Mouse (Mus musculus): Measurements from ENCODE around the gene Stk40. TPM values are rescaled to one million over a fixed set of nuclear protein-coding genes. Genes with fewer than 3 reads are reported as not detected.

Gene Stk40
- total and polyA plus RNA-seq, 2 experiments from 2014 or later, result 16.9 to 21.2 TPM

DNA sequence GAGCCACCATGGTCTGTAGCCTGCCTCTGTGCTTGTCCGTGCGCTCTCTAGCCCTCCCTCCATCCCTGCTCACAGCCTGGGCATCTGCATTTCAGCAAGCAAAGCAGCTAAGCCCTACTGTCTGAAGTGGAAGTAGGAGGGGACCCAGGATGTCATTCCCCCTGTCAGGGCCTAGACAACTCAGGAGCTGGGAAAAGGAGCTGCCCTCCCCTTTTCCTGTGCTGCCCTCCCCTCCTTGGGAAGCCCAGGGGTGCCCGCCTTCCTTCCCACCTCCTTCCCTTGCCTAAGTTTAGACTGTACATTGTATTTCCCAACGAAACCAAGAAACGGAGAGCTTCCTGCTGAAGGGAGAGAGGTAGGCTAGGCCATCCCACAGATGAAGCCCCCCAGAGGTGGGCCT is 37.3 kb downstream of the Stk40 start:
- TF ChIP-seq CTCF (IDR thresholded peaks at IDR 0.05), result no peak
- 77% methylated on average over 5 of the region's 5 CpGs for WGBS
- H3K4me1 ChIP-seq (ENCODE audit: insufficient read depth, low read length), result no peaks in the 10 kb centered on the region
- no peaks in the 10 kb centered on the region for H3K9me3 ChIP-seq (ENCODE audit: low read length)
- H3K36me3 ChIP-seq (ENCODE audit: insufficient read depth, low read length), result peaks cover 36% of the 10 kb centered on the region
- no peak overlapping the region for H3K4me2 ChIP-seq (ENCODE audit: low read depth, low read length, poor library complexity, severe bottlenecking)
- H3K27ac ChIP-seq (ENCODE audit: low read depth, low read length), result no peak overlapping the region
- H3K9ac ChIP-seq (replicated peaks; ENCODE audit: low read length, poor library complexity, severe bottlenecking), result no peak overlapping the region
- no peak overlapping the region for H3K4me3 ChIP-seq (ENCODE audit: low read depth, low read length)
- DNase-seq (ENCODE audit: low spot score) (no peak), ATAC-seq (ENCODE audit: low FRiP score) (no peak)
- no peaks in the 10 kb centered on the region for H3K27me3 ChIP-seq (ENCODE audit: insufficient read depth, low read length)

DNA sequence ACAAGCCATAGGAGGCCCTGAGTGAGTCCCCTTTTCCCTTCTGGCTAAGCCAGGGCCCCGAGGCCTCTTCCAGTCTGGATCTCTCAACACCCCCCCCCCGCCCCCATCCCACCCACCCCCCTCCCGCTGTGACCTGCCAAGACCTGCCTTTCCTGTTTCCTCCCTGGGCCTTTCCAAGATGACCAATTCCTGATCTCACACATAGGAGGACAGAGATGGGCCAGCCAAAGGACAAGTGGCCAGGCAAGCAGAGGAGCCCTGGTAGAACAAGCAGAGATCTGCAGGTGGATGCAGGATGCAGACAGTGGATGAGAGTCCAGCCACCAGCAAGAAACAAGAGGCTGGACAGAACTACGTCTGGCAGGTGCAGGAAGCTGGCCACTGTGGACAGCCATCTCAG is 41.6 kb downstream of the Stk40 start:
- H3K4me2 ChIP-seq (ENCODE audit: low read depth, low read length, poor library complexity, severe bottlenecking), result no peak overlapping the region
- H3K9ac ChIP-seq (replicated peaks; ENCODE audit: low read length, poor library complexity, severe bottlenecking), result no peak overlapping the region
- H3K9me3 ChIP-seq (ENCODE audit: low read length), result no peaks in the 10 kb centered on the region
- H3K4me1 ChIP-seq (ENCODE audit: insufficient read depth, low read length), result peaks cover 4% of the 10 kb centered on the region; the same call in 1 of the 2 replicates
- H3K4me3 ChIP-seq (ENCODE audit: low read depth, low read length), result no peak overlapping the region
- H3K36me3 ChIP-seq (ENCODE audit: insufficient read depth, low read length), result no peaks in the 10 kb centered on the region
- ATAC-seq (ENCODE audit: low FRiP score), result no peak
- H3K27ac ChIP-seq (ENCODE audit: low read depth, low read length), result no peak overlapping the region
- no peak for TF ChIP-seq CTCF (IDR thresholded peaks at IDR 0.05)
- DNase-seq (ENCODE audit: low spot score), result no peak
- WGBS, result 51% methylated on average over 4 of the region's 4 CpGs
- H3K27me3 ChIP-seq (ENCODE audit: insufficient read depth, low read length), result peaks cover 29% of the 10 kb centered on the region

DNA sequence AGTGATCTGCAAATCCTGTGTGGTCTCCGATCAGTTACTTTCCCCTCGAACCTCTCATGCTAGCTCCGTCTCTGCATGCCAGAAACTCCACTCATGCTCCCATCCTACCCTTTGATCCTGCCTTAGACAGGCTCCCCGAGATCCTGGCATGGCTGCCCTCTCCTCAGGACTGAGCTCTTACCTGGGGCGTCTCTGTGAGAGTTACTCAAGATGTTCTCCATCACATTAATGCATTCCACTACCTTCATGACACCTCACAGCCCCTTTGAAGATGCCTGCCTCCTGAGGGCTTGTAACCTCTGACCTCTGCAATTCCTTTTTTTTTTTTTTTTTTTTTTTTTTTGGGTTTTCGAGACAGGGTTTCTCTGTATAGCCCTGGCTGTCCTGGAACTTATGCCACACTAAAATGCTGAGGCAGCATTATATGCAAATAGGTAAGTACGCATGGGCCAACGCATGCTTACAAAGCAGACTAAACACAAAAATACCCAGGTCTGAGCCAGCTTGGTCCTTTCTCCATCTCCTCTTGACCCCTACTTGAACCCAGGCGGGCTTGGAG is 43.3 kb downstream of the Stk40 start:
- Histone ChIP-seq H3K36me3 (ENCODE audit: insufficient read depth, low read length) (no peaks in the 10 kb centered on the region), H3K27me3 (ENCODE audit: insufficient read depth, low read length) (peaks cover 29% of the 10 kb centered on the region), H3K9me3 (ENCODE audit: low read length) (no peaks in the 10 kb centered on the region), H3K4me2 (ENCODE audit: low read depth, low read length, poor library complexity, severe bottlenecking) (no peak overlapping the region), H3K4me1 (ENCODE audit: insufficient read depth, low read length) (peaks cover 4% of the 10 kb centered on the region; the same call in 1 of the 2 replicates), H3K4me3 (ENCODE audit: low read depth, low read length) (no peak overlapping the region), H3K9ac (replicated peaks; ENCODE audit: low read length, poor library complexity, severe bottlenecking) (no peak overlapping the region), H3K27ac (ENCODE audit: low read depth, low read length) (no peak overlapping the region)
- 62% methylated on average over 9 of the region's 9 CpGs for WGBS
- ATAC-seq (ENCODE audit: low FRiP score) (no peak), DNase-seq (ENCODE audit: low spot score) (no peak)
- no peak for TF ChIP-seq CTCF (IDR thresholded peaks at IDR 0.05)

- peak within 1 kb of the TSS; percentile 37 for H3K4me3 ChIP-seq (ENCODE audit: low read depth, low read length)
- peaks cover 29% of the 10 kb centered on the region for H3K27me3 ChIP-seq (ENCODE audit: insufficient read depth, low read length)
- no peaks in the 10 kb centered on the region for H3K9me3 ChIP-seq (ENCODE audit: low read length)
- peak within 1 kb of the TSS; percentile 33; the same call in 1 of the 2 replicates for H3K9ac ChIP-seq (replicated peaks; ENCODE audit: low read length, poor library complexity, severe bottlenecking)
- H3K27ac ChIP-seq (ENCODE audit: low read depth, low read length), result no peak within 1 kb of the TSS
- ATAC-seq (ENCODE audit: low FRiP score), result no peak
- no peak for TF ChIP-seq CTCF (IDR thresholded peaks at IDR 0.05)
- peak; percentile 33 for DNase-seq (ENCODE audit: low spot score)
- H3K36me3 ChIP-seq (ENCODE audit: insufficient read depth, low read length), result no peaks in the 10 kb centered on the region
- 5% methylated on average over 23 of the region's 24 CpGs for WGBS
- H3K4me2 ChIP-seq (ENCODE audit: low read depth, low read length, poor library complexity, severe bottlenecking), result peak within 1 kb of the TSS; percentile 66
- peaks cover 4% of the 10 kb centered on the region; the same call in 1 of the 2 replicates for H3K4me1 ChIP-seq (ENCODE audit: insufficient read depth, low read length)
Observed at GRCm38 (mm10) chr4:126147533-126148160, 43.9 kb downstream of the Stk40 start, which contains the start of gene Eva1b. TSS of gene Eva1b (plus strand) at chr4:126147744.

DNA sequence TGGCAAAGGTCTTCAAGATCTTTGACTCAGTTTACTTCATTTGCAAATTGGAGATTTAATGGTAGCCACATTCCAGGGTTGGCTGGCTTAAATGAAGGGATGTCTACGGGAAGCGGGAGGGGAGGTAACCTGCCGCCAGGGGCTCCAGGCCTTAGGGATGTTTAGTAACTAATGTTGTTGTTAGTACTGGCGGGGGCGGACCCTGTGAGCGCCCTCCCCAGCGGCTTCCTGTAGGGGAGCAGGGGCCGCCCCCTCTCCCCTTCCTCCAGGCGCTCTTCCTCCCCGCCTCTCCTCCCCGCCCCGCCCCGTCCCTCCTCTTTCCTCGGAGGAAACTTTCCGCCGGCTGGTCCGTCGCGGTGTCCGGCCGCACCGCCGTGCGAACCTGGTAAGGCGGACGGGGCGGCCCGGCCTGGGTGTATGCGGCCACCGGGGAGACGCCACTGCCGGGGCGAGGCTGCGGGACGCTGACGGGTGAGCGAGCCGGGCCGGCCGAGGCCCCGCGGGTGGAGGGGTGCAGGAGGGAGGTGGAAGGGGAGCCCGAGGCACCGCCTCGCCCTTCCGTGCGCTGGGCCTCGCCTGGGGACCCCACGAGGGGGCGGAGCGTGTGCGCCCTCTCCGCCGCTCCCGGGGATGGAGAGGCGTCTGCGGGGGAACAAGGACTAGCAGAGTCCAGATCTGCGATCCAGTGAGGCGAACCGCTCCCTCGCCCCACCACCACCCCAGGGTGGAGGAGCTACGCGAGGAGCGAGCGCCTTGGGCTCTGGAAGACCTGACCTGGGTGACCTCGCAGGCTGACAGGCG is 44.6 kb downstream of the Stk40 start:
- ATAC-seq (ENCODE audit: low FRiP score) (no peak), DNase-seq (ENCODE audit: low spot score) (no peak)
- no peak overlapping the region for H3K27ac ChIP-seq (ENCODE audit: low read depth, low read length)
- peaks cover 4% of the 10 kb centered on the region; the same call in 1 of the 2 replicates for H3K4me1 ChIP-seq (ENCODE audit: insufficient read depth, low read length)
- peak overlapping the region; percentile 37 for H3K4me3 ChIP-seq (ENCODE audit: low read depth, low read length)
- H3K9me3 ChIP-seq (ENCODE audit: low read length), result no peaks in the 10 kb centered on the region
- no peaks in the 10 kb centered on the region for H3K36me3 ChIP-seq (ENCODE audit: insufficient read depth, low read length)
- peak overlapping the region; percentile 33; the same call in 1 of the 2 replicates for H3K9ac ChIP-seq (replicated peaks; ENCODE audit: low read length, poor library complexity, severe bottlenecking)
- peak overlapping the region; percentile 66 for H3K4me2 ChIP-seq (ENCODE audit: low read depth, low read length, poor library complexity, severe bottlenecking)
- no peak for TF ChIP-seq CTCF (IDR thresholded peaks at IDR 0.05)
- under 1% methylated on average over 51 of the region's 67 CpGs for WGBS
- peaks cover 29% of the 10 kb centered on the region for H3K27me3 ChIP-seq (ENCODE audit: insufficient read depth, low read length)

Data from midbrain, postnatal 0 days (tissue).